Mouse (Mus musculus): ENCODE measurements around the gene Sult2a3. TPM values are rescaled to one million over a fixed set of nuclear protein-coding genes. Genes with fewer than 3 reads are reported as not detected.
"Not testable (repeated sequence)": the region's sequence is repeated elsewhere in the genome, so short reads cannot be mapped to it uniquely, and the experiment has no call there.

Sult2a3 gene
- total RNA-seq (2022): not detected

DNA sequence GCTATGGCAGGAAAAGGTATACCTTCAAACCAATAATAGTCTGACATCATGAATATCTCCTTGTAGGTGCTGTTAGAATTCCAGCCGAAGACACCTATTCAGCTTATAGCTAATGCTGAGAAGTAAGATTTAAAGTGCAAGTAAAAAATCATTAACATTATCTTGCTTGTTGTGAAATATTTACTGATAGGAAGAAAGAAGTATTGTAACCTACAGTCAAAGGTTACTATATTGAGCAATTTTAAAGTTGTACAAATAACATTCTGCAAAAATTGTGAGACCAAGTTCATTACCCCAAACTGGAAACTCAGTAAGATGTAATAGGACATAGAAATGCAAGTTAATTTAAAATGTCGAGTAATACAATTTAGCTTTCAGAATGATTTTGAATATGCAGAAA, at the start of gene Sult2a3:
Sult2a3 (minus strand) TSS at position 101 of the 400 bp plus-strand sequence.
- DNase-seq (ENCODE audit: low spot score in 2 of 2): no peak

DNA sequence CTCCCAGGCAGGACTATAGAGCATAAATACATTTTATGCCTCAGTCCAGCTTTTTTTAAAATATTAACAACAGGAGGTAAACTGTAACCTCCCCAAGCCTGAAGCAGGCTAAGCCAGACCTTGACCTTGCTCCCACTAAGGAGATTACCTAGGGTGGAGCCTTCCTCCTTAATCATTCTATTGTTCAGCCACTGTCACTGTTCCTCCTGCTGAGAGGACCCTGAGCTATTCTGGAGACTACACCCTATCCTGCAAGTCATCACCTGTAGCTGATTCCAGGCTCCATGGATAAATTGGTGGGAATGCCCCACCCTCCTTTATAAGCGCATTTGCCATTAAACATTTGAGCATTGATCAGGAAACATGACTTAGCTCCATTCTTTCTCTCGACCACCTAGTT, 2.4 kb downstream of the Sult2a3 start:
- no peak for DNase-seq (ENCODE audit: low spot score in 2 of 2)

DNA sequence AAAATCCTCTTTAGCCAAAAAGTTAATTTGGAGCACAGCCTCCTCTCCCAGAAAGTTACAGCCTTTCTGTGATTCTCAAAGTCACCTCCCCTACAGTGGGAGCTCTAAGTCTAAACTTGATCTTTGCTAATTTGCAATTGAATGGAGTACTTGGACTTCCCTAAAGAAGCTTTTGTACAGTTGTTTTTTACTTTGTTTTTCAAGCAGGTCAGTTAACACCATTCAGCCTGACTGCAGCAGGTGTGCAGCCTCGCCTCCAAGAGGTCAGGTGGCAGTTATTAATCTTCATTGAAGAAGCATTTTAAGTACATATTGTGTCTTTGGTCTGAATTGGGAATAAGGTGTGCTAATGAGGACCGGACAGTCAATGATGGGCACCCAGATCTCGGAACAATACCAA, 3.0 kb downstream of the Sult2a3 start:
- not testable (repeated sequence) for DNase-seq (ENCODE audit: low spot score in 2 of 2)

DNA sequence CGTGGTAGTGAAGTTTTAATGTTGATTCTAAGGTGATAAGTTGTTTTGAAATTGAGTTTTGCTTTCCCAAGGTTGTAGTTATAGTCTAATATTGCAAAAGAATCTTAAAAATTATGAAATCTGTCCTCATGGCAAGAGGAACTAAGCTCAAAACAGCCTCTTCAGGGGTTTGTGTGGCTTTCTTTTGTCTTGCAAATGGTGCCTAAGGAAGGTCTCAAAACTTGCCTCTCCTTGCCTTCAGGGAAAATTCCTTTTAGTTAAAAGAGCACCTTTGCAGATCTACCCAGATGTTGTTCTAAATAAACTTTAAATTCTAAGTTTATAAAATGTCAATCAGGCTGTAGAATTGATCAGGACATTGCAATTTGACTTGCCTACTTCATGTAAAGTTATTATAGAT, 6.1 kb downstream of the Sult2a3 start:
- no peak for DNase-seq (ENCODE audit: low spot score in 2 of 2)

DNA sequence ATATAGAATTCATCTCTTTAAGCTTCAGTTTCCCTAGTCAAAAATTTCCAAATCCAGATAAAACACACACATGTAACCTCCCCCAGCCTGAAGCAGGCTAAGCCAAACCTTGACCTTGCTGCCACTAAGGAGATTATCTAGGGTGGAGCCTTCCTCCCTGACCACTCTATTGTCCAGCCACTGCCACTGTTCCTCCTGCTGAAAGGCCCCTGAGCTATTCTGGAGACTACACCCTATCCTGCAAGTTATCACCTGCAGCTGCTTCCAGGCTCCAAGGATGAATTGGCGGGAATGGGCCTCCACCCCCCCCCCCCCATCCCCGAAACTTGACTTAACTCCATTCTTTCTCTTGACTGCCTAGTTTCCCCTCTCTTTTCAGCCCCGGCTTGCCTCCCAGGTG, 8.4 kb downstream of the Sult2a3 start:
- not testable (repeated sequence) for DNase-seq (ENCODE audit: low spot score in 2 of 2)

DNA sequence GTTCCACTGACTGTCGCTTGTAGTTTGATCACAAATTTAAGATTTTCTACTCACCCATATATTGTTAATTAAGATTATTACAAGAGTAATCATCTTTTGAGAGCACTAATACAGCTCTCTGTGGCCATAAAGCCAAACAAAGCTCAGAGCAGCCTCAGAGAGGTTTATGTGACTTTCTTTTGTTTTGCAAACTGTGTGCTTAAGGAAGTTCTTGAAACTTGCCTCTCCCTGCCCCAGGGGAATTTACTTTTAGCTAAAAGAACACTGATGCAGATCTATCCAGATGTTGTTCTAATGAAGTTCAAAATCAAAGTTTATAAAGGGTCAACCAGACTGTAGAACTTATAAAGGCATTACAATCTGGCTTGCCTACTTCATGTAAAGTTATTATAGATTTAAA, 75.0 kb downstream of the Sult2a3 start:
- not testable (repeated sequence) for DNase-seq (ENCODE audit: low spot score in 2 of 2)

DNA sequence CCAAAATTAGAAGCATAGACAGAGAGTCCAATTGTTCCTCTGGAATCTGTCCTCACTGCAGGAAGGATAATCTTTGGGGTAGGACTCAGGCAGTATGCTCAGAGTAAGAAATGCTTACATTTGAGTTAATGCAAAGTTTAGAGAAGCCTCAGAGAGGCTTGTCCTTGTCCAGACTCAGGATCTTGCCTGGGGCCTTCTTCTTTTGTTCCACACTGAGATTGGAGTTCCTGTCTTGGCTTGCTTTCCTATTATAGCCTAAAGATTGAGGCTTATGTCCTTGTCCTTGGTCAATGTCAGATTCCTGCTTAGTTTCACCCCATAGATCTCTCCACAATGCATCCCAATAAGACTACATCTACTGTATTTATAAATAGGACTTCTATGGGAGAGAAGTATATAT, 92.0 kb downstream of the Sult2a3 start:
- not testable (repeated sequence) for DNase-seq (ENCODE audit: low spot score in 2 of 2)

Other genes starting within 250 kb of the Sult2a3 start
- not detected for gene Sult2a4, start 133.4 kb downstream of the Sult2a3 start, total RNA-seq (2022)
- not detected for gene Sult2a6, start 131.8 kb upstream of the Sult2a3 start, total RNA-seq (2022)
- not detected for gene Obox8, start 210.5 kb upstream of the Sult2a3 start, total RNA-seq (2022)

Measured in gastrocnemius, adult 8-10 months (tissue).